ENCODE assay signal across 21 mouse cellular contexts in genomic region chr8:9240996-9241395, GRCm38 (mm10).
DNase-seq lines count a peak whose midpoint lies in the region; ATAC-seq lines count a peak whose summit lies in the region.
"Had no signal": no experiment of that assay in that cellular context is flagged by ENCODE, and none has a peak within 500 bp of the region (broad histone marks: within the 10 kb centered on the region; RNA-seq: fewer than 3 reads in every experiment).

No protein-coding gene starts in this region.

- WGBS in midbrain, embryonic 13.5 days: 35% methylated on average over 5 of the region's 5 CpGs
- WGBS in midbrain, embryonic 16.5 days: 22% methylated on average over 5 of the region's 5 CpGs
- 15% methylated on average over 5 of the region's 5 CpGs for WGBS in hindbrain, embryonic 16.5 days

- H3K27me3 ChIP-seq in midbrain, embryonic 13.5 days: no peaks in the 10 kb centered on the region
- H3K27me3 ChIP-seq in midbrain, embryonic 16.5 days (ENCODE audit: control insufficient read depth, insufficient read depth, low read depth, low read length): no peaks in the 10 kb centered on the region
- no peaks in the 10 kb centered on the region for H3K27me3 ChIP-seq in hindbrain, embryonic 16.5 days (replicated peaks; ENCODE audit: control insufficient read depth, insufficient read depth, low read length)
- H3K27me3 ChIP-seq: CH12.LX; heart, embryonic 13.5 days; limb, embryonic 15.5 days; liver, embryonic 15.5 days had no signal

- no peak overlapping the region for H3K4me3 ChIP-seq in midbrain, embryonic 13.5 days (replicated peaks)
- no peak overlapping the region for H3K4me3 ChIP-seq in midbrain, embryonic 16.5 days (ENCODE audit: low read depth, low read length)
- H3K4me3 ChIP-seq in hindbrain, embryonic 16.5 days (ENCODE audit: low read length): no peak overlapping the region
- H3K4me3 ChIP-seq: heart, embryonic 13.5 days; limb, embryonic 15.5 days; liver, embryonic 15.5 days had no signal

- H3K36me3 ChIP-seq in midbrain, embryonic 13.5 days: no peaks in the 10 kb centered on the region
- H3K36me3 ChIP-seq in midbrain, embryonic 16.5 days (ENCODE audit: control insufficient read depth, insufficient read depth, low read length): no peaks in the 10 kb centered on the region
- no peaks in the 10 kb centered on the region for H3K36me3 ChIP-seq in hindbrain, embryonic 16.5 days (ENCODE audit: control insufficient read depth, insufficient read depth, low read length)
- H3K36me3 ChIP-seq: heart, embryonic 13.5 days; limb, embryonic 15.5 days; liver, embryonic 15.5 days had no signal

- peak overlapping the region; percentile 58 for H3K27ac ChIP-seq in midbrain, embryonic 13.5 days
- H3K27ac ChIP-seq in midbrain, embryonic 16.5 days (ENCODE audit: low read length): no peak overlapping the region
- no peak overlapping the region for H3K27ac ChIP-seq in hindbrain, embryonic 16.5 days (ENCODE audit: low read depth, low read length)
- H3K27ac ChIP-seq: heart, embryonic 13.5 days; limb, embryonic 15.5 days; liver, embryonic 15.5 days had no signal

- no peaks in the 10 kb centered on the region for H3K9me3 ChIP-seq in midbrain, embryonic 13.5 days
- no peaks in the 10 kb centered on the region for H3K9me3 ChIP-seq in midbrain, embryonic 16.5 days (replicated peaks; ENCODE audit: control insufficient read depth, low read length, poor library complexity, severe bottlenecking)
- H3K9me3 ChIP-seq in hindbrain, embryonic 16.5 days (ENCODE audit: control insufficient read depth, low read length): no peaks in the 10 kb centered on the region
- H3K9me3 ChIP-seq: heart, embryonic 13.5 days; limb, embryonic 15.5 days; liver, embryonic 15.5 days had no signal

- peak; percentile 34 for DNase-seq in heart, adult 11 months
- DNase-seq in heart, postnatal 10 days: no peak
- peak; percentile 22 for DNase-seq in embryo, embryonic 9.5 days (ENCODE audit: extremely low spot score)
- no peak for DNase-seq in lung, postnatal 25 days (ENCODE audit: low spot score)
- DNase-seq: adrenal gland, postnatal 25 days; cerebellum, adult 11-12 months; cerebellum, postnatal 14 days; gastrocnemius, postnatal 10 days; heart, adult 18-20 months; heart, postnatal 36 days; kidney, adult 8-10 months; layer of hippocampus, postnatal 36 days; spleen, adult 18-20 months; thymus, postnatal 36 days had no signal

- intact Hi-C loops in heart, postnatal 10 days (cut with DNase I): no loop called here

- no peak; the same call in 1 of the 2 replicates for ATAC-seq in midbrain, embryonic 13.5 days
- ATAC-seq in midbrain, embryonic 16.5 days: no peak
- ATAC-seq in hindbrain, embryonic 16.5 days: 0 out of 2 replicates have a peak, but pooled peaks have one; percentile 29

- peaks cover 25% of the 10 kb centered on the region for H3K4me1 ChIP-seq in midbrain, embryonic 13.5 days (replicated peaks)
- H3K4me1 ChIP-seq in midbrain, embryonic 16.5 days (ENCODE audit: control insufficient read depth, insufficient read depth, low read length): peaks cover 20% of the 10 kb centered on the region
- peaks cover 14% of the 10 kb centered on the region for H3K4me1 ChIP-seq in hindbrain, embryonic 16.5 days (ENCODE audit: control insufficient read depth, insufficient read depth, low read depth, low read length)
- H3K4me1 ChIP-seq: heart, embryonic 13.5 days; liver, embryonic 15.5 days had no signal

- no peak overlapping the region for H3K4me2 ChIP-seq in midbrain, embryonic 13.5 days (replicated peaks)
- no peak overlapping the region for H3K4me2 ChIP-seq in midbrain, embryonic 16.5 days (ENCODE audit: low read length)
- no peak overlapping the region for H3K4me2 ChIP-seq in hindbrain, embryonic 16.5 days (ENCODE audit: low read length)
- H3K4me2 ChIP-seq: heart, embryonic 13.5 days; limb, embryonic 15.5 days; liver, embryonic 15.5 days had no signal

- H3K9ac ChIP-seq in midbrain, embryonic 13.5 days (replicated peaks): no peak overlapping the region
- no peak overlapping the region for H3K9ac ChIP-seq in midbrain, embryonic 16.5 days (ENCODE audit: low read depth, low read length)
- H3K9ac ChIP-seq in hindbrain, embryonic 16.5 days (ENCODE audit: low read depth, low read length): no peak overlapping the region
- H3K9ac ChIP-seq: heart, embryonic 13.5 days; limb, embryonic 15.5 days; liver, embryonic 15.5 days had no signal

Comparison
In these comparisons a context has a peak if more than half of its experiments do, and no peak if none do; other contexts are left out.
1. DNase-seq: peak in heart, adult 11 months (single experiment) and embryo, embryonic 9.5 days (single experiment); none in heart, postnatal 10 days (0 of 2) and lung, postnatal 25 days (single experiment).